Mouse (Mus musculus): ENCODE data around the gene Cmtm4.

GRCm38 (mm10) chr8:104380961-104381411 is 14.6 kb downstream of the Cmtm4 start:
- TF ChIP-seq CTCF (IDR thresholded peaks at IDR 0.05; ENCODE audit: extremely low read depth, insufficient read length, insufficient replicate concordance, low read depth, low read length): no peak
- no peak for TF ChIP-seq POLR2A (IDR thresholded peaks at IDR 0.05; ENCODE audit: low read depth, low read length)
